Mouse (Mus musculus): ENCODE data around the gene Plppr2.

The Plppr2 gene

GRCm38 (mm10) chr9:21961366-21961980 lies 24.6 kb downstream of the Plppr2 start:
- no peak for DNase-seq (ENCODE audit: low read depth, low spot score)

- DNase-seq (ENCODE audit: low read depth, low spot score): no peak
Measured at GRCm38 (mm10) chr9:21962010-21962409, 25.2 kb downstream of the Plppr2 start.

GRCm38 (mm10) chr9:21962416-21963059 lies 25.7 kb downstream of the Plppr2 start:
- DNase-seq (ENCODE audit: low read depth, low spot score): peak; percentile 81

DNA sequence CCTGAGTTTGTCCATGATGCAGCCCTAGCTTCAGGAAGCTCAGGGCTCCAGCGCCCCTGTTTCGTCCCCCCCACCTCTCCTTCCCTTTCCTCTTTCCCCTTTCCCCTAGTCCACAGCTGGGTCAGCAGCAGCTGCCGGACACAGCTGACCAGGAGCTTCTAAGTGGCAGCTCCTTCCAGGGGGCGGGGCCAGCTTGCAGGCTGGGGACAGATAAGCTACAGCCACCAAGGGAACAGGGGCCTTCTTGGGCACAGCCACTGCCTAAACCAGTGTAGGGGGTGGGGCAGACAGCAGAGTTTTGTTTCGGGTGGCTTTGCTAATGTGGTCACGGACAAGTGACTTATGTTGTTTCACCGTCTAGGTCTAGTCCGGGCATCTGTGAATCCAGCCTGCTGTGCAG lies 26.6 kb downstream of the Plppr2 start, which contains the start of gene Epor:
Gene Epor (minus strand): TSS at position 90 of the 400 bp plus-strand sequence.
- DNase-seq (ENCODE audit: low read depth, low spot score): no peak

DNA sequence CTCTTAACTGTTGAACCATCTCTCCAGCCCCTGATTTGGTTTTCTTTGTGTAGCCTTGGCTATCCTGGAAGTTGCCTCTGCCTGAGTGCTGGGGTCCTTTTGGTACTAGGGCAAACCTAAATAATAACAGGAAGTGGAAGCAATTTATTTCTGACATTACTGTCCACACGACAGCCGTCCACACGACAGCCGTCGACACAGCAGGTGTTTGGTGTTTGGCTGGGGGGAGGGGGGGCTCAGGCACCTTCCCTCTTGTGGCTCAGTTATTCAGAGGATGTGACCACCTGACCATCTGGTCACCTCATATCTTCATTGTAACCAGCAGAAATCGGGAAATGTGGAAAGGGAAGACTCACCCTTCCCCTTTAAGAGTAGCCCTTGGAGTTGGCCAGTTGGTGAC lies 32.0 kb downstream of the Plppr2 start:
- no peak for DNase-seq (ENCODE audit: low read depth, low spot score)

DNA sequence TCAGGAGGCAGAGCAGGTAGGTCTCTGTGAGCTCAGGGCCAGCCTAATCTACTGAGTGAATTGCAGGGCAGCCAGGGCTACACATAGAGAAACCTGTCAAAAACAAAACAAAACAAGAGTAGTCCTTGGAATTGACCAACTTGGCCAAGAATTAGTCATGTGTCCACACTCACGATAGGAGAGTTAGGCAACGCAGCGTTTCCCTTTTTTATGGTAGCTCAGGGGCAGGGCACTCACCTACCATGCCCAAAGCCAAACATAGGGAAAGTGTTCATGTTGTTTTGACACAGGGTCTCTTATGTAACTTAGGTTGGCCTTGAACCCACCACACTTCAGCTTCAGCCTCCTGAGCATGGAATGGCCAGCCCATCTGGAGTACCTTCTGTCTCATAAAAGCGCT lies 32.5 kb downstream of the Plppr2 start:
- no peak for DNase-seq (ENCODE audit: low read depth, low spot score)

DNA sequence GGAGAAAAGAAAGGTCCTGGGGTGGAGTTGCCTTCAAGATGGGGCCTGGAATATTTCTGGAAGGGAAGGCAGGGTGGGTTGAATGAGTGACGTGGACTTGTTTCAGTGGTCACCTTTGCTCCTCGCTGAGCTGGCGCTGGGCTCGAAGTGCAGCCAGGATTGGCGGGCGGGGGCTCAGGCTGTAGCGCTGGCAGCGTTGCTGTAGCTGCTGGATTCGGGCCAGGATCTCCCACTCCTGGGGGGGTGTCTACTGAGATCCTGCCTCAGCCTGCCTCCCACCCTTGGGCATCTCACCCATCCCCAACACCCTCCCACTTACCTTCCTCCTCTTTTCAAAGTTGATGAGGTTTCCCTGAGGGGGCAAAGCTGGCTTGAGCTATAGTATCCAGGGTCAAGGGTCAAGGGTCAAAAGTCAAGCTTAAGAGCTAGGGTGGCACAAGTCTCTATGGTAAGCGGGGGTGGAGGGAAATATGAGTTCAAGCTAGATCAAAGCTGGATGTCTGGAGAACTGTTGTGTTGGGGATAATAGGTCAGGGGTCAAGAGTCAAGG lies 39.9 kb downstream of the Plppr2 start:
- DNase-seq (ENCODE audit: low read depth, low spot score): no peak

- DNase-seq (ENCODE audit: low read depth, low spot score): no peak
Measured at GRCm38 (mm10) chr9:21977331-21977730, 40.5 kb downstream of the Plppr2 start.

- peak; percentile 57 for DNase-seq (ENCODE audit: low read depth, low spot score)
Measured at GRCm38 (mm10) chr9:21977972-21978371, 41.1 kb downstream of the Plppr2 start.

GRCm38 (mm10) chr9:21978398-21979128 lies 41.7 kb downstream of the Plppr2 start:
- DNase-seq (ENCODE audit: low read depth, low spot score): peak; percentile 58

DNA sequence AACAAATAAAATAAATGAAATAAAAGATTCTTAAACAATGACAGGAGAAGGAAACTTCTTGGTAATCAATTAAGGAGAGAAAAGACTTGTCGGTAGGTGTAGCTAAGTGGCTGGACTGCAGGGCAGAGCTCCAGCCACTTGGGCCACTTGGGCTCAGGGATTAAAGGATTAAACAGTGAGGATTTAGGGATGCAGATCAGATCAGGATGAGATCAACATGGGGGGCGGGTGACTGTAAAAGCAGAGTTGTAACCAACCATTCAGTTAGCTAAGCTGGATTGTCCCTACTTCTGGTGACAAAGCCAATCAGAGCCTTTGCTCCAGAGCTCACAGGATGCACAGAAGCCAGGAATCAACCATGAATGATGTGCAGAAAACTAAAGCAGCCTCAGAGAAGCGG lies 47.1 kb downstream of the Plppr2 start:
- DNase-seq (ENCODE audit: low read depth, low spot score): no peak

- no peak for DNase-seq (ENCODE audit: low read depth, low spot score)
Measured at GRCm38 (mm10) chr9:21987592-21988342, 50.9 kb downstream of the Plppr2 start.

GRCm38 (mm10) chr9:21988421-21989101 lies 51.7 kb downstream of the Plppr2 start:
- peak; percentile 51 for DNase-seq (ENCODE audit: low read depth, low spot score)

DNA sequence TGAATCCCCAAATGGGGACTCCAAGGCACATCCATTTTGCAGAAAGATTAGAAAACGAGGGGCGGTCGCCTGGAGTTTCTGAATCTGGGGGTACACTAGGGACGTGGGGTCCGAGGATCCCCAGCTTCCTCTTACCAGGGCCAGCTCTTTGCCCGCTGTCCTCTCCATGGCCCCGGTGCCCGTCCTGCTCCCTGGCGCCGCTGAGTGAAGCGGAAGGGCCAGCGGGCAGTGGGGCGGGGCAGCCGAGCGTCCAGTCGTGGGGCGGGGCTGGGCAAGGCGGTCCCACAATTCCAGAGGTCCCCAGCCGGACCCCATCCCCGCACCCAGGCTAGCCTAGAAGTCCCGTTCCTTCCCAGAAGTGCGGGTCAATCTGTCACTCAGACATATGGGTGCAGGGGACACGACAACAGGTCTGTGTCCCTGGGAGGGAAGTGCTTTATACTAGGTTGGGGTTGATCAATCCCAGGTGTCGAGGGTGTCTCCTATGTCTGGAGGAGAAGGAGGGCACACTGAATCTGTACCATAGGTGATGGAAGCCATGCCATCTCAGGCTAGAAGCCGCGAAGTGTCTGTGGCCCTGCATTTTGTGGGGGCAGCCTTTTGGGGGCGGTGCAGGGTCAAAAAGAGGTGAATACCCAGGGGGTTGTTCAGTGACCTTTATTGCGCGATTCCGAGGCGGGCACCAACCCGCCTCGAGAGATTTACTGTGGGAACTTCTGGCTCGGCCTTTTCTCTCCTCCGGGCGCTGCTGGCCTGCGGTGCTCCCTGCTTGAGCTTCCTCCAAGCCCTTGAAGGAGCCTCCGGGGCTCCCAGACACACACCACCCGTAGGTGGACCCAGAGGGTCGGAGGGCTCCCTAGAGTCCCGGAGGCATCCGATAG lies 52.6 kb downstream of the Plppr2 start, which contains the start of gene Rgl3:
Gene Rgl3 (minus strand): TSS at position 217 of the 881 bp plus-strand sequence.
- DNase-seq (ENCODE audit: low read depth, low spot score): no peak

DNA sequence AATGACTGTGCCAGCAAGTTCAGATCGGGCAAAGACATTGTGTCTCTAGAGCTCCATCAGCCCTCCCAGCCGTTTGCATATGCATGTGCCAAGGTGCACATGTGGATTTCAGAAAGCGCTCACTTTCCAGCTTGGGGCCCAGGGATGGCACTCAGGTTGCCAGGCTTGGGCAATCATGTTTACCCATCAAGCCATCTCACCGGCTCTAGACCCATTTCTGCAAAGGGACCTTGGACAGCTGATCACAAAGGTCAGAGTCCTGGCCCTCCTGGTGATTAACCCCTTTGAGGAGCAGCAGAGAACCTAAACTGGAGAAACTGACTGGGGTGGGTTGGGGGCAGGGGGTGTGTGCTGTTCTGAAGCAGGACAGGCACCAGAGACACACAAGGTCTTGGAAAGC lies 55.4 kb downstream of the Plppr2 start:
- DNase-seq (ENCODE audit: low read depth, low spot score): no peak

DNA sequence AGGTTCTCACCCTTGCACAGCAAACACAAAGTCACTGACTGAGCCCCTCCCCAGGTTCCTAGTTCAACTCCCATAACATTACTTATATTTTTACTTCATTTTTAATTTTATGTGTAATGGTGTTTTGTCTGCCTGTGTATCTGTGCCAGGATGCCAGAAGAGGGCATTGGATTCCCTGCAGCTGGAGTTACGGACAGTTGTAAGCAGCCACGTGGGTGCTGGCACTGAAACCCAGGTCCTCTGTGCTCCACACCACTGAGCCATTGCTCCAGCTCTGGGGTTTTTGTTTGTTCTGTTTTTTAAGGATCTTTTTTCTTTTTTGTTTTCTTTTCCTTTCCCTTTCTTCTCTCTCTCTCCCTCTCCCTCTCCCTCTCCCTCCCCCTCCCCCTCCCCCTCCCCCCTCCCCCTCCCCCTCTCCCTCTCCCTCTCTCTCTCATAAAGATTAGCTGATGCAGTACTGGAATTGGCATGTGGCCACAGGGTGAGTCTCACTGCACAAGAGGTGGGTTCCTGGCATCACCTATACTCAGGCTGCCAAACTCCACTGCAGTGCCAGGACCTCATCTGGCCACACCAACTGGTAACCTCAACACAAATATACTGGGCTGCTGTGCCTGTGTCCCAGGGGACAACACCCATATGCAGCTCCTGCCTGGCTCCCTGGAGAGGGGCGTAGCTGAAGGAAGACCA lies 59.5 kb downstream of the Plppr2 start:
- DNase-seq (ENCODE audit: low read depth, low spot score): no peak

All from ZHBTc4 (cell line).